Mouse (Mus musculus) spleen, adult 18-20 months (tissue): ENCODE measurements around the gene Elovl1.
A peak's percentile ranks its signal among the peaks of the same experiment; 100 is the strongest.

Experiments
- DNase-seq, 2 experiments: peaks; one replicate each; pipeline ENCODE4 v3.0.0; 2022; ENCODE audit warnings: mixed read lengths in 2 of 2

The Elovl1 gene

DNA sequence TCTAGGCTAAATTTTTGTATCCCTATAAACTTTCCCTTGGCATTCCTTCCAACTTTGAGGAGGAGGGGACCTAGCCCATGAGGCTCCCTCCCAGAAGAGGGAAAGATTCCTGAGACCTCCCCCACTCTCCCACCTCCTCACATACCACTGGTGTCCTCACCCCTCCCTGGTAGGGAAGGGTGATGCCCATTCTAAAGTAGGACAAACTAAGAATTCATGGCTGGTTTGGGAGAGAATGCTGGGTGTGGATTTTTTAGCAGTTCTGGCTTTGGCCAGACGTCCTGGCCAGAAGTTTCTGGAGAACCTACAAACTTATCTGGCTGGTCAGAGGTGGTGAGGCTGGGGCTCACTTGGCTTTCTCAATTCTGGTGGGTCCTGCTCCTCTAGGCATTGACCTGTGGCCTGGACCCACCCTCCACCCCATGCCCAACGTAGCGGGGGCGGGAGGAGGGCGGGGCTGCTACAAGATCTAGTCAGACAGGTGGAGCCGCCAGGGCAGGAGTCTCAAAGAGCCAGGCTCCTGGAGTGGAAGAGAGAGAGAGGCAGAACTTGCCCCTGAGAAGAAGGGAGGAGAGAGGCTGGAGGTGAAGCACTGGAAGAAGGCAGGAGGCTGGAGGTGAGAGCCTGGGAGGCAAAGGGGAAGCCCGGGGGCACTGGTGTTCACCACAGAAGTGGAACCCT is 1.5 kb downstream of the Elovl1 start:
- no peak for DNase-seq

DNA sequence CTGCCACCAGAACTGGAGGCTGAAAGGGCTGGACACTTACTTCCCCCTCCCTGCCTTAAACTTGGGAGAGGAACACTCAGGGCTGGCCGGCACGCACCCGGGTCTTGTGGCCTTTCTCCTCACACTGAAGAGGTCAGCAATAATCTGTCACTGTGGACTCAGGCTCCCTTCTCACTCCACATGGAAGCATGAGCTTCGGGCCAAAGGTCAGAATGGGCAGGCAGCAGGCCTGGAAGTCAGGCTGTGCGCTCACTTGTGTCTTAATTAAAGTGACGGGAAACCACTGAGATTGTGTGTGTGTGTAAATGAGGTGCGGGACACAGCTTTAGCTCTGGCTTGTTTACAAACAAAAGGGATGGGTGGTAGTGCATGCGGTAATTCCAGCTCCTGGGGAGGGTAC is 4.4 kb downstream of the Elovl1 start:
- DNase-seq, result no peak

DNA sequence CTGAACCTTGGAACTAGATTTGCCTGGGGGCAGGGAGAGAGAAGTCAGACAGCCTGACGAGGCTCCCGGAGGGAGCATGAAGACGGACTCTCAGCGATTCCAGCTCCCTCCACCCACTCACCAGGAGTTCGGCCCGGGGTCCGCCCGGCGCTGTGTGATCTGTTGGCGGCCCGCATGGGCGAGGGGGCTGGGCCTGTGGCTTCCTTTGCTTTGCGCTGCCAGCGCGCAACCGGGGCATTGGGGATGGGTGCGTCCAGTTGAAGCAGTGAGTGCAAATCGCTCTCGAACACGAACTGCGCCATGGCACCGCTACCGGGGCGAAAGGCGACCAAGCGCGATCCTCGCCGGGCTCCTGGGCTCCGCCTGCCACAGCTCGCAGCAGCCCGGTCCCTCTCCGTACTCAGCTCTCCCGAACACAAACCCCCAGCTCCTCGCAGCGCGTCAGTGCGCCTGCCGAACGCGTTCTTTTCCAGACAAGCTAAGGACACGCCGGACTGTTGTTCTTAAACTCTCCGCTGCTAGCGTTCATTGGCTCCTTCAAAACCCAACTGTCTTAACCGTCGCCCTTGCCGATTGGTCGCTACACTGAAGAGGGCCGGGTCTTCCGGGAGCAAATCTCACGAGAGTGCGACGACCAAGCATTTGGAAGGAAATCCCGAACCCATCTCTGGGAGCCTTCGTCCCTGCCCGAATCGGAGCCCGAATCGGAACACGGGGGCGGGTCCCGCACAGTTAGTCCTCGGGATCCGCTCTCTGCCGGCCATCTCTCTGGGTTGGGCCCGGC is 9.1 kb downstream of the Elovl1 start, which contains the start of gene Cdc20:
Gene Cdc20, minus strand, starts transcription at position 533 of the 784 bp plus-strand sequence.
- DNase-seq, result peak; percentile 74 to 78

DNA sequence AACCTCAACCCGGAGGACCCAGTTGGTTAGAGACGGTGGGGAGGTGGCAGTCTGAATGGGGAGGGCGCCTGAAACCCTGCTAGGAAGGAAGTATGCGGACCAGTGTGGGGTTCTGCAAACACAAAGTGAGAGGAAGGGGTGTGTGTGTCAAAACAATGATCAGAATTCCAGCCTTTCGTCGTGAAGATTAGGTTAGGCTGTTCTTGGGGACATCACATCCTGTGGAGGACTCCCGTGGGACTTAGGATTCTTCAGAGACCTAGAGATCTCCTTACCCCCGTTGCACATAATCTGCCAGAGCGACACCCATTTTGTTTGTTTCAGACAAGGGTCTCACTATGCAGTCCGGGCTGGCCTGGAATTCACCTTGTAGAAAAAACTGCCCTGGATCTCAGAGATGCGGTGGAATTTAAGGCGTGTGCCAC is 9.9 kb downstream of the Elovl1 start:
- DNase-seq, result peak in 1 of 2 experiments; percentile 21

DNA sequence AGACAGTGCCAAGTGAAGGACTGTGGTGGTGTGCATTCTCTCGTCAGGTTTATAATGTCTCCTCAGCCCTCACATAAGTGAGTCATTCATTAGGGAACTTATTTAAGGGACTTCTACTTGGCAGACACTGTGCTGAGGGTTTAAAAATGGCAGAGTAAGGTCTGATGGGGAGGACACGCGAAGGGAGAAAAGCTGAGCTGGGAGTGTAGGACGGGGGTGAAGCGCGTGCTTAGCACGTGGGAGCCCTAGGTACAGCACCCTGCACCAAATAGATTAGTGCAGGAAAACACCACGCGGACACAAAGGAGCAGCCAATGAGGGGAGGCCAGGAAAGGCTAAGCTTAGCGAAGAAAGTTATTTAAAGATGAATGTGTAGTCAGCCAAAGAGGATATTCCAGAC is 17.2 kb downstream of the Elovl1 start:
- DNase-seq, result no peak

DNA sequence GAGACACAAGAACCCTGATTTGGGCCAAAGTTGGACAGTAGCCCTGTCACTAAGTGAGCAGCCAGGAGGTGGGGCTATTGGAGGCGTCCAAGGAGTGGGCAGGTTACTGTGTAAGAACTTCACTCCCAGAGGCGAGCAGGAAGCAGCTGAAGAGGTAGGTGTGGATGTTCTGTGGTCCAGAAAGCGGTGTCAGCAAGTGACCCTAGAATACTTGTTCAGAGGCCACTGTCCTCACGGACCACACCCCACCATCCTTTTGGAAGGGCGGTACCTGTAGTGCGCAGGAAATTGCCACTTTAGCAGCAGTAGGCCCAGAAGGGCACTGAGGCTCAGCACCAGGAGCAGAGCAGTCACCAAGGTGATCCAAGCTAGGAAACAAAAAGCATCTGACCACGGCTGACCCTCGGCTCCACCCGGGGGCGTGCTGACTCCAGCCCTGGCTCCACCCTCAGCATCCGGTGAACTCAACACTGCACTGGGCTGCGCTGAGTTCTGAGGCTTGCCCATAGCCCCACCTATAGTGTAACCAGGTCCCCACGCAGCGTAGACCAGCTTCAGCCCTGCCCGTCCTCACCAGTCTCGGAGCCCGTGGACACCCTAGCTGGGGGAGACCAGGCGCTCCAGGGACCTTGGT is 18.0 kb downstream of the Elovl1 start:
- DNase-seq, result no peak

DNA sequence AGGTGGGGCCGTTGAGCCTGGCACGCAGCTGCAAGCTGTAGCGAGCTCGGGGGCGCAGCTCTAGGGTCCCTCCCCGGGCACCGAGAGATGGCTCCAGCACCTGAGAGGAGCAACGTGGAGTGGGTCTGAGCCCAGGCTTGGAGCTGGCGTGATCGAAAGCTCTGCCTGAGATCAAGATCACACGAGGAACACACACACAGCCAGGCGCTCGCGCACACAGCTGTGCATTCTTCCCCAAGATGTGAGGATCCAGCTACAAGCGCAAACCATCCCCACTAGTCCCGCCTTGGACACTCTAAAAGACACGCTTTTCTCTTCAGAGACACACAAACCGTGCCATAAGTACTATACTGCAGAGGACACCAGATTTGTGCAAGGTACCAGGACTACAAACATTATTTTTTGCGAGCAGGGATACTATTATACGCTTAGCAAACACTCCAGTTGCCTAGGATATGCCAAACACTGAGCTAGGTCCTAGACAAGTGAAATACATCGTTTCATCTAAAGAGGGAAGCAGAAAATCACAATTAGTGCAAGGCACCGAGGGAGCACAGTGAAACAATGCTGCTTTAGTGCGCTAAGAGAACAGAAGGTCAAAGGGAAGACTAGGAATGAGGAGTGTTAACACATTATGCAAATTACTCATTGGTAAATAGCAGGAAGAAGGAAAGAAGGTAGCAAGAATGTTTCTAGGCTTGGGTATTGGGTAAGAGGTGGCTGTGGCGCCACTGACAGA is 18.7 kb downstream of the Elovl1 start:
- no peak for DNase-seq

DNA sequence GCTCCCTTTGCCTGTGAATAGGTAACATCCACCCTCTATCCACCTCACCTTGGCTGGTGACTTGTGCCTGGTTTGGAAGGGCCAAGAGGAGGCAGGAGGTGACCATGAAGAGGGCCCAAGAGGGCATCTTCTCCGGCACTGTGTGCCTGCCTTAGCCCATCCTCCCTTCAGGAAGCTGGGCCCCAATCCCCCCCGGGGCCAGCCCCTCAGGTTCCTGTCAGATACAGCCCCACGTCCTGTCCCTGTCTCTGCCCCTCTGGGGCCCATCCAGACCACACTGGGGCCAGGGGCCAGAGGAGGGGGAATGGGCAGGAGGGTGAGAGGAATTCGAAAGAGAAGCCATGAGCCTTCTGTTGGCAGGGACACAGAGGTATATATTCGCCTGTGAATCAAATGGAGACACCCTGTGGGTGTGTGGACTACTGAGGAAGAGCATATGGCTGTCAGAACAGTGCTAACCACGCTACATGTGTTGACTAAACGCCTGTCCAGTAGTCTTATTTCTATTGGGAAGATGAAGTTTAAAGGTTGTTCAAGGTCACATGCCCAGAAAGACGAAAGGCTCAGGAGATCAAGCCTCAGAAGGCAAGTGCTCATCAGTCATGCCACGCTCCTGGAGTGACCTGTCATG is 29.6 kb downstream of the Elovl1 start, which contains the start of gene Mpl:
Gene Mpl, minus strand, starts transcription at position 169 of the 631 bp plus-strand sequence.
- no peak for DNase-seq

DNA sequence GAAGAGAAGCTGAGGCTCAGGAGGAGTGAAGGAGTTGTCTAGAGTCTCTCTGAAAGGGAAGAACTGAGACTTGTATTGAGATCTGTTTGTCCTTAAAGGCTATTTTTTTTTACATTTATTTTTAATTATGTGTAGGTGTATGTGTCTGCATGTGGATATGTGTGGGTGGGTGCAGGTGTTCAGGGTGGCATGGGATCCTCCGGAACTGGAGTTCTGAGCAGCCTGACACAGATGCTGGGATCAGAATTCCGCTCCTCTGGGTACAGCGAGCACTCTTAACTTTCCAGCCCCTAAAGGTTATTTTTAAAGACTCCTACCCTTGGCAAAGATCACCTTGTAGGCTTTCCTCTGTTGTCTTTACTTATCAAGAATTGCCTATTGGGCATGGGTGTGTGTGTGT is 37.1 kb downstream of the Elovl1 start:
- DNase-seq, result no peak

DNA sequence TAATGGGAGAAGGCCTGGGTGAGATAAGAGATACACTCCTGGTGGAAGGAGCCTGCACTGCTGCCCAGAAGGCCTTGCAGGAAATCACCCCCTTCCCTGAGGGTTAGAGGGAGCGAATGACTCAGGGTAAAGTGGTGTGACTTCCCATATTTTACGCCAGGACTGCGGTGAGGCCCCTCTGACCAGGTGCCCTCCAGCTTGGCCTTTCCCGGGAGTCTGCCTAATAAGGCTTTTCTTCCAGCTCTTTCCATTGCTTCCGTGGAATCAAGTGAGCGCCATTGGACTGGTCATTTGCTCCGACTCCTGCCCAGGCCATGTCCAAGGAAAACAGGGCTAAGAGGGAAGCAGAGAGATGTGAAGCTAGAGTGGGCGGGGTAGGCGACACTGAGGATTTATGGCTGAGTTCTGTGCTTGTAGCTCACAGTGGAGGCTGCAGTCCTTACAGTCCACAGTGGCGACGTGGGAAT is 37.8 kb downstream of the Elovl1 start:
- no peak for DNase-seq

DNA sequence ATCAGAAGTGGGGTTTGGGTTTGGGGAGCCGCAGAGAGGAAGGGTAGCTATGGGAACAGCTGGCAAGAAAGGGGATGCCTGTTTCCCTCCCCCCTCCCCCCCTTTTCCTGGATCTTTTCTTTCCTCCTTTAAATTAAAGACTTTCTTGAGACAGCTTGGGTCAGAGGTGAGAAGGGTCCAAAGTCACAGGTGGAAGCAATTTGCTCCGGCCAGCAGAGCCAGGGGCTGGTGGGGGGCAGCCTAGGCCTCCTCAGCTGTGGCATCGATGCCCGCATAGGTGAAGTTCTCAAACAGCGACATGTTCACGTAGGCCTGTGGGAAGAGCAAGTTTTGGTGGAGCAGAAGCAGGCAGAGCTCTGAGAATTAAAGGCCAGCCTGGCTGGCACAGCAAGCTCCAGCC is 43.4 kb downstream of the Elovl1 start:
- DNase-seq, result no peak

DNA sequence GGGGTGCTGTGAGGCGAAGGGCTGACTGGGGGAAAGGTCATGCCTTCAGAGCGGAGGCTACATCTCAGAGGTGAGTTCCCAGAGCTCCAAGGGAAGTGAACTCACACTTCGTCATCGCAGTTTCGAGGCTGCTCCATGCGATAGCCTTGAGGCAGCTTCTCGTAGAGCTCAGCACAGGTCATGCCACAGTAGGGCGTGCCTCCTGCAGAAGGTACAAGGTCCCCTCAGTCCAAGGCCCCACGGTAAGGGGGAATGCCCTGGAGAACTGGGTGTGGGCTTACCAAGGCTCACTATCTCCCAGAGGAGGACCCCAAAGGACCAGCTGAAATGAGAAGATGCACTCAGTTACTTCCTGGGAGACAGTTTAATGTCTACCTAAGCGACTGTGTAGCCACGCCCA is 44.8 kb downstream of the Elovl1 start:
- DNase-seq, result no peak

DNA sequence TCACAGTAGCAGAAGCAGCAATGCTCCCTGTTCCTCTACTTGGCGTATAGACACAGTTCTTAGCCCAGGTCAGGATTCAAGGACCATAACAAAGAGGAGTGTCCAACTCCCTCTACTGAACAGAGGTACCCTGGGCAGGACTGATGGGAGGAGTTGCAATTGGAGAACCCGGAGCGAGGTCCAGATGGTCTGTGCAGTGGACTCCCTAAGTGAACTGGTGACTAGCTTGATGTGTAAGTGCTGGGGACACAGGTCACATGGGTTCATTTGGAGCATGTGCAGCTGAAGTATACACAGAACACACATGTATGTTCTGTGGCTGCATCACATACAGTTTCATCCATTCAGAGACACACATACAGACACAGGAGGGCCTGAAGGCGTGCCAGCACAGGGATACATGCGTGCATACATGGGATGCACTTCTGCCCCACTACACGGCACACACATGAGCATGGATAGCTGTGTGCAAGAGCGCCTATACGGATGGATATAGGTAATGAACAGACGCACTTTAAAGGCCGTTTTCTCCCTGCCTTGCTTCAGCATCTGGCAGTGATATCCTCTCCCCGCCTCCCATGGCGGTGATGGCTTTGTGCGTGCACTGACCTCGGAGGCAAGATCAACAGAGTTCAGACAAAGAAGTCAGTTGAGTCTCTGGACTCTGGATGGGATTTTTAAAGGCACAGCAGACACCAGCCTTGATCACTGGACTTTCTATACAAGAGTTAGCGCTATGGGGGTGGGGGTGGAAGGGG is 49.1 kb downstream of the Elovl1 start:
- DNase-seq, result no peak
